Mouse (Mus musculus) spleen, adult 18-20 months (tissue): ENCODE measurements around the gene Gm28434.

Source experiments
- DNase-seq, 2 experiments: peaks; one replicate each; pipeline ENCODE4 v3.0.0; 2022; ENCODE audit warnings: mixed read lengths in 2 of 2

Gene Gm28434

DNA sequence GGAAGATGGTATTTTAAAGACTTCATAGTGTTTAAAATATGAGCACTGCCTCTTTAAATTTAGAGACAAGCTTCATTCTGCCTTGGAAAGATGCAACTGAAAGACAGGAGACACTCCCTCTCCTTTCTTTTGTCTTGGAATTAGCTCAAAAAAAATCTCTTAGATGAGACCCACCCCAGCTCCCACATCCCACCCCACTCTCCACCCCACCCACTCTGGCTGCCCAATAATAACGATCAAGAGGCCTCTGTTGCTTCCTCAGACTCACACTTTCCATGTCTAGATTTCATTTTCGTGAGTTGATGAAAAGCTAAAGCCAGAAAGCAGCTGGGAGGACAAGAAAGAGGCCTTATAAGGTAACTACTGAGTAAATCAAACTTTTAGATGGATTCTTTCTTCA lies at the start of gene Gm28434, which contains the start of gene 2310003L06Rik:
Gene Gm28434, plus strand, starts transcription at position 317 of the 400 bp plus-strand sequence.
Gene 2310003L06Rik, plus strand, starts transcription at position 259 of the 400 bp plus-strand sequence.
- no peak for DNase-seq

DNA sequence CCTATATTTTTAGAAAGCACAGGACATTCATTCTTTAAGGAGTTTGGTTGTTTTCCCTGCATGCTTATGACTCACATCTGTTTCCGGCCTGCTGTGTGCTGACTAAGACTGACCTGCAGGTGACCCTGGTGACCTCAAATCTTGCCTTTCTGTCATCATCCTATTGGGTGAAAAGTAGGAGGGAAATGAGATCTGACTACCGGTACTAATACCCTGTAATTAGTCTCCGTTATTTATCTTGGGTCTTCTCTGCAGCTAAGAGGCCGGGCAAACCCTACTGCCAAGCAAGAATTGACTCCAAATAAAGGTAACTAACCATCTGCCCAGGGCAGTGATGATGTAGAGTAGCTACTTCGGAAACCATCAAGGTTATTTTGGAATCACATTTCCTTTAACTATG lies 43.9 kb upstream of the Gm28434 start, which contains the start of gene Csn3:
Gene Csn3, plus strand, starts transcription at position 208 of the 400 bp plus-strand sequence.
- no peak for DNase-seq

DNA sequence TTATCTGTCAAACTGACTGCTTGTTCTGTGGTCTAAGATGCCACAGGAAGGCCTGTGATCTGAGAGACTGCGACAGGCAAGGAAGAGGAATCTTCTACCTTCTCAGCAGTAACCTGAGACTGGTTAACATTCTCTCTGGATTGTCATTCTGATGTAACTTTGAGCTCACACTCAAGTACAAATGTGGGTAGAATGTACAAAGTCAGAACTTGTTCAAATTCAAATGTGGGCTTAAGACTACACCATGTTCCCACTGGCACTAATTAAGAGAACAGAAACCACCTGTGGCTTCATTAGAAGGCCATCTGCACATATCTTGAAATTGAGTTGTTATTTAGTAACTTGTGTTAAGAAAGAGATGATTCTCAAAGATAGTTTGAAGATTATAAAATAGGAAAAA lies 37.7 kb upstream of the Gm28434 start:
- no peak for DNase-seq

DNA sequence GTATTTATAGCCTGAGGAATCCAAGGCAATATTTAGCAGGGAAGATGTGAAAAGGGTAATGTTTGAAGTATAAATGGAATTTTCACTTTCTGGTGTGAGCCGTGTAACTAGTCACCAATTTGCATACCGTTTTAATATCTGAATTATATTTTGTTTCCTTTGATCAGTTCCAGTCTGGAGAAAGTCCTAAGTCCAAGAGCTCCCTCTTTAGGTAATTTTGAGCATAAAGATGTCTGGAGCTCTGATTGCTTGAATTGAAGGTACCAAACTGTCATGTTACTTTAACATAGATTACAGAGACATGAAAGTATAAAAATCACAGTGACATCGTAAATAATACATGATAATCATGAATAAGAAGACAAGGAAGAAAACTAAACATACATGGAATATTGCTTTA lies 28.6 kb upstream of the Gm28434 start:
- no peak for DNase-seq

DNA sequence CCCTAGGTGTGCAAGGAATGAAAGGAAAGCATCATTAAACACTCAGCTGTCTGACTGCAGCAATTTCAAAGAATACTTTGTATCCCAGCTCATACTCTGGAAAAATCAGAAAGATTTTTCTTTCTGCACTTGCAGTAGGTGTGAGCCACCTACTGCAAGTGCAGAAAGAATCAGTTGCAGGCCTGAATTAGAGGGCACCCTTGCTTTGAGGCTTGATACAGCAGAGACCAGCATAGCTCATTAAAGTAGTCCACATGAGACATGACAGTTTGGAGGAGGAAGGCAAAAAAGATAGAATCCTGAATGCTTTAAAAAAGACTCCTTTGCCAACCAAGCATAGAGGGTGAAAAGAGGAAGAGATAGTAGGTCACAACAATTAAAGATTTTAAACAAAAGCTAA lies 26.8 kb upstream of the Gm28434 start:
- no peak for DNase-seq

DNA sequence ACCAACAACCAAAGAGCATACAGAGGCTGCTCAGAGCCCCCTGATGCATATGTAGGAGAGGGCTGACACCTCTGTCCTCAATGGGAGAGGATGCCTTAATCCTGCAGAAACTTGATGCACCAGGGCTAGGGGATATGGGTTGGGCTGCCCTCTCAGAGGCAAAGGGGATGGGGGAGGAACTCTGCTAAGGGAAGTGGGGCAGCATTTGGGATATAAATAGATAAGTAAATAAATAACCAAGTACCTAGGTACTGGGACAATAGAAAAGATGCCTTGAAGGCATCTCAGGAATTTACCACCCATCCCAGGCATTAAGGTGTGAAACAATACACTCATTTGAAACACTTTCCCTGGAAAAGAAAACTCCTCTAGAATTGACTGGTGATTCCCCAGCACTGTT lies 17.5 kb upstream of the Gm28434 start:
- DNase-seq = no peak

DNA sequence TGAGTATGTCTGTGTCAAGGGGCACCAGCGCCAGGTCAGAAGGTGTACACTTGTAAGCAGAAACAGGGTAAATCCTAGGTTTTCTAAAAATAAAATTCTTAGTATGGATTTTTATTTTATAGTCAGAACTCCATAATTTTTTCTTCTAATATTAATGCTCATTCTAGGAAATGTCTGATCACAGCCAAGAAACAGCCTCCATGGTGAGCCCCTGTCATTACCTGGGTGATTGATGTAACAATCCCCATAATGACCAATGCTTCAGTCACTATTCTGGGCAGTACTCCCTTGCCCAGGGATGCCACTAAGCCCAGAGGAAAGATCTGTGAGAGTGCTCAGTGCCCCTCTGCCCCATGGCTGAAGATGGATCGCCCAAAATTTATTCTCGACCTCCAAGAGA lies 9.8 kb downstream of the Gm28434 start, which contains the start of gene Cabs1:
Gene Cabs1, plus strand, starts transcription at position 301 of the 400 bp plus-strand sequence.
- DNase-seq = no peak

DNA sequence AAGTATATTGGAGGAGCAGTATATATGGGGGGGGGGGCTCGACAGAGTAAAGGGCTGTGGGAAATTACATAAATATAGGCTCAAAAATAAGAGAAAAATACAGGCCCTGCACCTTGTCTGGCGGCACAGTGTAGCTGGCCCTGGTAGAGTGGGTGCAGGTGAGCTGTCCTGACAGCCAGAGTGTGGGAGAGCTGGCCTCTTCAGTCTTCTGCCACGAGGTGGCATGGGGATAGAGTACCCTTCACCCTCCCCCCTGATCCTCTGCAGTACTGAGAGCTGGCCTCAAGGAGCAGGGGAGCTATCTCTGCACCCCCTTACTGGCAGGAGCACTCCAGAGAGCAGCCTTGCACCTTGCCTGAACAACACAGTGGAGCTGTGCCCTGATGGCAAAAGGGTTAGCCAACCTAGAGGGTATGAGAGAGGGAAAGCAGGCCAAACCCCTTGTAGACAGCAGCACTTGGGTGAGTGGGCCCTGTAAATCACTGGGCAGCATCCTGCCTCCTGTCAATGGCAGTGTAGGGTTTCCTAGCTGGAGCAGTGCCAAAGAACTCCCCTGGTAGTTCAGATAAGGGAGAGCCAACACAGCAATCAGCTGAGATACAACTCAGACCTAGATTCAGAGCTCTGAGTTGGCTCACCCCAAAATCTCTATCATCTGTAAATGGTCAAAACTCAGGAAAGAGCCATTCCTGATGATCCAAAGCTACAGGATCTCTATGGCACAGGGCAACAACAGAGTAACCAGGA lies 13.3 kb downstream of the Gm28434 start:
- no peak for DNase-seq

DNA sequence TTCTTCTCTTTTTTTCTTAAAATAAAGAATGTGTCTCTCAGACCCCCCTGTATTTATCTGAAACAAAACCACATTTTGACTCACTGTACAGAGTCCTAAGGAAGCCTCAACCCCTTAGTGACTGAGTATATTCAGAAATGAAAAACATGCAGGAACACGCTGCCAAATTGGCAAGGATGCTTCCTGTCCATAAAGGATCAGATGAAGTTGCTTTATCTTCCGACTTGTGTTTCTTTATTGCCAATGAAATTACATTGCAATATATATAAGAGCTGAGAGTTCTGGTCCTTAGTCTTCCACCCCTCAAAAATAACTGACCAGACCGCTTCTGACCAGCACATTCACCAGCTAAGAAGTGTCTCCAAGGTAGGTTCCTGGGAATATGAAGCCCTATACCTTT lies 32.9 kb downstream of the Gm28434 start, which contains the start of gene Smr3a:
Gene Smr3a, plus strand, starts transcription at position 301 of the 400 bp plus-strand sequence.
- no peak for DNase-seq

DNA sequence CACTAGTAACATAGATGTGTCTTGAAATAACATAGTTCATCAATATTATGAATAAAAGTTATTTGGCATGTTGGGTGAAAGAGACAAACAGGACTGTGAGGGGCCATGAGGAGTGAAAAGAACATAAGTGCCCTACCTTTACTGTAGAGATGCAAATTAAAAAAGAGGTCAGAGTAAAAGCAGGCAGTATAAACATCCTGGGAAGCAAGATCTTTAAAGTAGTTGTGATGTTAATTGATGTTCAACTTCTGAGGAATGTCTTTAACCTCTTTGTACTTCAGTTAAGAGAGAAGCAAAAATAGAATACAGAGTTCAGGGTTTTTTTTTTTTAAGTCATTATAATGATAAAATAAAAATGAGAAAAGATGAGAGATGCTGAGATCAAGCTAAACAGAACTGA lies 35.9 kb downstream of the Gm28434 start:
- no peak for DNase-seq
